In genomic region chr15:94213393-94213792, GRCm38 (mm10) we compare ENCODE assay signal across 9 mouse cellular contexts.
DNase-seq lines count a peak whose midpoint lies in the region; ATAC-seq and TF ChIP-seq lines count a peak whose summit lies in the region.
"Had no signal": no experiment of that assay in that cellular context is flagged by ENCODE, and none has a peak within 500 bp of the region (broad histone marks: within the 10 kb centered on the region; RNA-seq: fewer than 3 reads in every experiment).

No protein-coding gene starts in this region.

- no peak for ATAC-seq in lung, postnatal 0 days
- no peak for ATAC-seq in stomach, postnatal 0 days (ENCODE audit: low FRiP score, low TSS enrichment)
- ATAC-seq in frontal cortex, adult (ENCODE audit: low TSS enrichment) = no peak

- 25% methylated on average over 4 of the region's 4 CpGs for WGBS in lung, postnatal 0 days
- 15% methylated on average over 4 of the region's 4 CpGs for WGBS in stomach, postnatal 0 days

- intact Hi-C loops in gastrocnemius, adult 2 months (cut with DNase I) = no loop called here
- intact Hi-C loops in heart, postnatal 36 days (cut with DNase I) = loop anchor here (2.0 to 10.0 kb wide), 5 partner anchors 621 to 951 kb away; no protein-coding TSS in a partner anchor

- H3K36me3 ChIP-seq in lung, postnatal 0 days (ENCODE audit: insufficient read depth, low read length) = no peaks in the 10 kb centered on the region
- H3K36me3 ChIP-seq in stomach, postnatal 0 days (ENCODE audit: control insufficient read depth, insufficient read depth, low read length) = no peaks in the 10 kb centered on the region

- peak; percentile 76 for TF ChIP-seq CTCF in gastrocnemius, adult 2 months (IDR thresholded peaks at IDR 0.05)
- TF ChIP-seq CTCF in lung, postnatal 0 days (IDR thresholded peaks at IDR 0.05) = peak; percentile 84
- peak; percentile 86 for TF ChIP-seq CTCF in stomach, postnatal 0 days (IDR thresholded peaks at IDR 0.05; ENCODE audit: low read depth)

- H3K9me3 ChIP-seq in lung, postnatal 0 days (ENCODE audit: low read length) = no peaks in the 10 kb centered on the region
- no peaks in the 10 kb centered on the region for H3K9me3 ChIP-seq in stomach, postnatal 0 days (ENCODE audit: control insufficient read depth, low read length)

- DNase-seq in gastrocnemius, adult 2 months = no peak
- DNase-seq in gastrocnemius, postnatal 10 days = no peak
- peak; percentile 83 for DNase-seq in lung, postnatal 0 days (ENCODE audit: low spot score)
- DNase-seq in lung, adult 18-20 months = no peak
- peak; percentile 1 for DNase-seq in c-Kit-positive CD71-positive TER-119-positive erythroid progenitor cells, embryonic 14.5 days (ENCODE audit: low spot score)
- DNase-seq in stomach, postnatal 0 days (ENCODE audit: low spot score) = no peak
- DNase-seq in heart, postnatal 36 days = no peak

- no peak overlapping the region for H3K4me3 ChIP-seq in gastrocnemius, adult 2 months
- H3K4me3 ChIP-seq in lung, postnatal 0 days (ENCODE audit: low read depth, low read length) = no peak overlapping the region
- no peak overlapping the region for H3K4me3 ChIP-seq in stomach, postnatal 0 days (ENCODE audit: low read depth, low read length)

- H3K27ac ChIP-seq in gastrocnemius, adult 2 months = no peak overlapping the region
- no peak overlapping the region for H3K27ac ChIP-seq in lung, postnatal 0 days (ENCODE audit: low read length)
- H3K27ac ChIP-seq in stomach, postnatal 0 days (replicated peaks) = no peak overlapping the region
- H3K27ac ChIP-seq: macrophage had no signal

- H3K9ac ChIP-seq in lung, postnatal 0 days (replicated peaks; ENCODE audit: low read depth) = no peak overlapping the region
- no peak overlapping the region for H3K9ac ChIP-seq in stomach, postnatal 0 days (ENCODE audit: low read length)

- no peaks in the 10 kb centered on the region for H3K4me1 ChIP-seq in lung, postnatal 0 days (ENCODE audit: insufficient read depth, low read depth, low read length)
- no peaks in the 10 kb centered on the region for H3K4me1 ChIP-seq in stomach, postnatal 0 days (replicated peaks; ENCODE audit: control insufficient read depth, insufficient read depth)

- no peak overlapping the region for H3K4me2 ChIP-seq in lung, postnatal 0 days (replicated peaks; ENCODE audit: low read depth, low read length)
- no peak overlapping the region for H3K4me2 ChIP-seq in stomach, postnatal 0 days (replicated peaks; ENCODE audit: low read depth)

- TF ChIP-seq EP300 in lung, postnatal 0 days (IDR thresholded peaks at IDR 0.05) = no peak
- TF ChIP-seq EP300 in stomach, postnatal 0 days (optimal IDR thresholded peaks at IDR 0.05) = no peak

- H3K27me3 ChIP-seq in lung, postnatal 0 days (replicated peaks; ENCODE audit: insufficient read depth, low read length) = no peaks in the 10 kb centered on the region
- no peaks in the 10 kb centered on the region for H3K27me3 ChIP-seq in stomach, postnatal 0 days (ENCODE audit: control insufficient read depth, insufficient read depth, low read length)

Comparison
In these comparisons a context has a peak if more than half of its experiments do, and no peak if none do; other contexts are left out.
1. DNase-seq: peak in lung, postnatal 0 days (single experiment) and c-Kit-positive CD71-positive TER-119-positive erythroid progenitor cells, embryonic 14.5 days (single experiment); none in gastrocnemius, adult 2 months (single experiment), gastrocnemius, postnatal 10 days (single experiment), lung, adult 18-20 months (0 of 2), stomach, postnatal 0 days (single experiment) and heart, postnatal 36 days (0 of 2).
2. Peak in every context shown above with its lines, with median percentiles within 50 percentile points of each other: CTCF ChIP-seq.